In genomic region chr12:17038246-17038645, GRCm38 (mm10) we compare ENCODE assay signal across 15 mouse cellular contexts. TPM values are rescaled to one million over a fixed set of nuclear protein-coding genes. Genes with fewer than 3 reads are reported as not detected.
"Had no signal": no experiment of that assay in that cellular context is flagged by ENCODE, and none has a peak within 500 bp of the region (broad histone marks: within the 10 kb centered on the region; RNA-seq: fewer than 3 reads in every experiment).

No protein-coding gene starts in this region.

- H3K9ac ChIP-seq: limb, embryonic 12.5 days; liver, embryonic 13.5 days; liver, postnatal 0 days; midbrain, embryonic 13.5 days; neural tube, embryonic 15.5 days had no signal

- H3K27ac ChIP-seq: layer of hippocampus, adult 2 months; limb, embryonic 12.5 days; liver, embryonic 13.5 days; midbrain, embryonic 13.5 days; neural tube, embryonic 15.5 days; stomach, postnatal 0 days had no signal

- H3K27me3 ChIP-seq: limb, embryonic 12.5 days; liver, embryonic 13.5 days; midbrain, embryonic 13.5 days had no signal

- ATAC-seq: inflammation-experienced regulatory T-cells, adult 6 months; intestine, postnatal 0 days; liver, postnatal 0 days; midbrain, embryonic 13.5 days had no signal

- H3K4me1 ChIP-seq: liver, embryonic 13.5 days had no signal

- H3K4me2 ChIP-seq: limb, embryonic 12.5 days; liver, embryonic 13.5 days; midbrain, embryonic 13.5 days; neural tube, embryonic 15.5 days had no signal

- DNase-seq: kidney, adult 8-10 months; kidney, postnatal 36 days; liver; liver, embryonic 13.5 days; liver, postnatal 0 days; thymus, postnatal 4 days had no signal

- H3K36me3 ChIP-seq: limb, embryonic 12.5 days; liver, embryonic 13.5 days; midbrain, embryonic 13.5 days; neural tube, embryonic 15.5 days had no signal

- H3K9me3 ChIP-seq: limb, embryonic 12.5 days; liver, embryonic 13.5 days; midbrain, embryonic 13.5 days; neural tube, embryonic 15.5 days had no signal

- H3K4me3 ChIP-seq: layer of hippocampus, adult 2 months; limb, embryonic 12.5 days; liver, embryonic 13.5 days; midbrain, embryonic 13.5 days; myocyte; neural tube, embryonic 15.5 days had no signal

RNA-seq across cellular contexts. Expression of gene 2410004P03Rik, which starts 26.7 kb away (rescaled TPM):
- total RNA-seq: megakaryocyte-erythroid progenitor cell, adult 5-6 weeks had no signal
